Mouse (Mus musculus): Measurements from ENCODE around the gene Pde9a. TPM values are rescaled to one million over a fixed set of nuclear protein-coding genes. Genes with fewer than 3 reads are reported as not detected.

Gene Pde9a
- polyA plus RNA-seq, 1 experiment, result 3.4 TPM

GRCm38 (mm10) chr17:31425827-31426698 is 40.1 kb downstream of the Pde9a start:
- no peak for TF ChIP-seq POLR2A (IDR thresholded peaks at IDR 0.05; ENCODE audit: low read depth, low read length)
- TF ChIP-seq CTCF (IDR thresholded peaks at IDR 0.05; ENCODE audit: borderline replicate concordance, insufficient read depth, low read length), result no peak
- no peak overlapping the region for H3K27ac ChIP-seq (ENCODE audit: insufficient read depth, low read length)
- H3K4me1 ChIP-seq (ENCODE audit: control insufficient read depth, insufficient read depth, low read length), result no peaks in the 10 kb centered on the region
- H3K4me3 ChIP-seq (ENCODE audit: insufficient read depth, low read length), result no peak overlapping the region

GRCm38 (mm10) chr17:31429402-31429801 is 43.4 kb downstream of the Pde9a start:
- Histone ChIP-seq H3K4me1 (ENCODE audit: control insufficient read depth, insufficient read depth, low read length) (no peaks in the 10 kb centered on the region), H3K27ac (ENCODE audit: insufficient read depth, low read length) (no peak overlapping the region), H3K4me3 (ENCODE audit: insufficient read depth, low read length) (no peak overlapping the region)
- 0 out of 2 replicates have a peak, but pooled peaks have one; percentile 13 for TF ChIP-seq CTCF (IDR thresholded peaks at IDR 0.05; ENCODE audit: borderline replicate concordance, insufficient read depth, low read length)
- no peak for TF ChIP-seq POLR2A (IDR thresholded peaks at IDR 0.05; ENCODE audit: low read depth, low read length)

GRCm38 (mm10) chr17:31432878-31433281 is 46.9 kb downstream of the Pde9a start:
- H3K27ac ChIP-seq (ENCODE audit: insufficient read depth, low read length), result no peak overlapping the region
- H3K4me3 ChIP-seq (ENCODE audit: insufficient read depth, low read length), result no peak overlapping the region
- TF ChIP-seq CTCF (IDR thresholded peaks at IDR 0.05; ENCODE audit: borderline replicate concordance, insufficient read depth, low read length), result no peak
- TF ChIP-seq POLR2A (IDR thresholded peaks at IDR 0.05; ENCODE audit: low read depth, low read length), result no peak
- no peaks in the 10 kb centered on the region for H3K4me1 ChIP-seq (ENCODE audit: control insufficient read depth, insufficient read depth, low read length)

- no peak overlapping the region for H3K4me3 ChIP-seq (ENCODE audit: insufficient read depth, low read length)
- H3K27ac ChIP-seq (ENCODE audit: insufficient read depth, low read length), result no peak overlapping the region
- TF ChIP-seq POLR2A (IDR thresholded peaks at IDR 0.05; ENCODE audit: low read depth, low read length) (no peak), CTCF (IDR thresholded peaks at IDR 0.05; ENCODE audit: borderline replicate concordance, insufficient read depth, low read length) (no peak)
- H3K4me1 ChIP-seq (ENCODE audit: control insufficient read depth, insufficient read depth, low read length), result no peaks in the 10 kb centered on the region
These were observed 47.5 kb downstream of the Pde9a start for GRCm38 (mm10) chr17:31433401-31433928.

GRCm38 (mm10) chr17:31433978-31434797 is 48.2 kb downstream of the Pde9a start:
- Histone ChIP-seq H3K27ac (ENCODE audit: insufficient read depth, low read length) (no peak overlapping the region), H3K4me3 (ENCODE audit: insufficient read depth, low read length) (no peak overlapping the region), H3K4me1 (ENCODE audit: control insufficient read depth, insufficient read depth, low read length) (no peaks in the 10 kb centered on the region)
- TF ChIP-seq POLR2A (IDR thresholded peaks at IDR 0.05; ENCODE audit: low read depth, low read length), result no peak
- no peak for TF ChIP-seq CTCF (IDR thresholded peaks at IDR 0.05; ENCODE audit: borderline replicate concordance, insufficient read depth, low read length)

- no peak overlapping the region for H3K27ac ChIP-seq (ENCODE audit: insufficient read depth, low read length)
- no peaks in the 10 kb centered on the region for H3K4me1 ChIP-seq (ENCODE audit: control insufficient read depth, insufficient read depth, low read length)
- H3K4me3 ChIP-seq (ENCODE audit: insufficient read depth, low read length), result no peak overlapping the region
- no peak for TF ChIP-seq POLR2A (IDR thresholded peaks at IDR 0.05; ENCODE audit: low read depth, low read length)
- no peak for TF ChIP-seq CTCF (IDR thresholded peaks at IDR 0.05; ENCODE audit: borderline replicate concordance, insufficient read depth, low read length)
These were observed 48.9 kb downstream of the Pde9a start for GRCm38 (mm10) chr17:31434825-31435325.

- Histone ChIP-seq H3K4me3 (ENCODE audit: insufficient read depth, low read length) (no peak overlapping the region), H3K4me1 (ENCODE audit: control insufficient read depth, insufficient read depth, low read length) (no peaks in the 10 kb centered on the region), H3K27ac (ENCODE audit: insufficient read depth, low read length) (no peak overlapping the region)
- TF ChIP-seq CTCF (IDR thresholded peaks at IDR 0.05; ENCODE audit: borderline replicate concordance, insufficient read depth, low read length), result no peak
- TF ChIP-seq POLR2A (IDR thresholded peaks at IDR 0.05; ENCODE audit: low read depth, low read length), result no peak
These were observed 50.2 kb downstream of the Pde9a start for GRCm38 (mm10) chr17:31435934-31436813.

GRCm38 (mm10) chr17:31436814-31437406 is 50.9 kb downstream of the Pde9a start:
- Histone ChIP-seq H3K4me1 (ENCODE audit: control insufficient read depth, insufficient read depth, low read length) (no peaks in the 10 kb centered on the region), H3K27ac (ENCODE audit: insufficient read depth, low read length) (no peak overlapping the region), H3K4me3 (ENCODE audit: insufficient read depth, low read length) (no peak overlapping the region)
- TF ChIP-seq CTCF (IDR thresholded peaks at IDR 0.05; ENCODE audit: borderline replicate concordance, insufficient read depth, low read length), result no peak
- no peak for TF ChIP-seq POLR2A (IDR thresholded peaks at IDR 0.05; ENCODE audit: low read depth, low read length)
